Mouse (Mus musculus): Measurements from ENCODE around the gene Krtap1-5.

- no peak for TF ChIP-seq CTCF (conservative IDR thresholded peaks at IDR 0.05; ENCODE audit: low read length)
- TF ChIP-seq POU5F1 (IDR thresholded peaks at IDR 0.05; ENCODE audit: borderline replicate concordance, low read length), result no peak
- no peak for TF ChIP-seq NANOG (IDR thresholded peaks at IDR 0.05; ENCODE audit: borderline replicate concordance, low read length)
Observed at GRCm38 (mm10) chr11:99566530-99566929, 14.3 kb downstream of the Krtap1-5 start, which contains the start of gene Krtap3-1.
